Mouse (Mus musculus) embryonic facial prominence, embryonic 13.5 days (tissue): ENCODE results near the gene Tspan9. TPM values are rescaled to one million over a fixed set of nuclear protein-coding genes. Genes with fewer than 3 reads are reported as not detected.

Experiments
- ATAC-seq: fragments of 200-750 bp; cut with Nextera tagmentation; 2 replicates; pipeline ENCODE4 v1.8.0; 2017; ENCODE audit warnings: low read depth; ENCODE audit not compliant: insufficient number of reproducible peaks, insufficient read depth, low FRiP score, low TSS enrichment
- H3K27ac ChIP-seq: fragments of 300-500 bp; sonication (generic); 2 replicates; pipeline ENCODE4 v1.5.1; 2015; ENCODE audit warnings: moderate library complexity, mild to moderate bottlenecking, inconsistent platforms
- H3K27me3 ChIP-seq: fragments of 300-500 bp; sonication (generic); 2 replicates; pipeline ENCODE4 v1.6.1; 2015; ENCODE audit warnings: mild to moderate bottlenecking, inconsistent platforms
- H3K36me3 ChIP-seq: fragments of 300-500 bp; sonication (generic); 2 replicates; pipeline ENCODE4 v1.6.1; 2015; ENCODE audit warnings: mild to moderate bottlenecking, inconsistent platforms
- H3K4me1 ChIP-seq: fragments of 300-500 bp; sonication (generic); 2 replicates; pipeline ENCODE4 v1.6.1; 2015; ENCODE audit warnings: inconsistent platforms
- H3K4me2 ChIP-seq: fragments of 300-500 bp; sonication (generic); 2 replicates; pipeline ENCODE4 v1.6.1; 2015; ENCODE audit warnings: moderate library complexity, mild to moderate bottlenecking, inconsistent platforms
- H3K4me3 ChIP-seq: fragments of 300-500 bp; sonication (generic); 2 replicates; pipeline ENCODE4 v1.5.1; 2015; ENCODE audit warnings: mild to moderate bottlenecking, inconsistent platforms
- H3K9ac ChIP-seq: fragments of 300-500 bp; sonication (generic); 2 replicates; pipeline ENCODE4 v1.6.1; 2015; ENCODE audit warnings: mild to moderate bottlenecking, inconsistent platforms
- H3K9me3 ChIP-seq: fragments of 300-500 bp; sonication (generic); 2 replicates; pipeline ENCODE4 v1.6.1; 2016; ENCODE audit warnings: inconsistent platforms
- WGBS: fragments of 180-500 bp; shearing (Covaris S2); methylation state at CpG from one replicate; pipeline ENCODE4 v1.1.7; 2015; ENCODE audit warnings: mixed read lengths; 5-methylcytosine and 5-hydroxymethylcytosine counted together
- polyA plus RNA-seq: library from polyadenylated mRNA; unstranded; fragments of >200 nt; fragmentation: Nextera tagmentation; extraction: Ambion mirVana; gene quantifications from 2 replicates; pipeline ENCODE4 v1.2.1, GENCODE M21; 2015

Gene Tspan9
- polyA plus RNA-seq, 1 experiment from 2014 or later: 116 TPM

DNA sequence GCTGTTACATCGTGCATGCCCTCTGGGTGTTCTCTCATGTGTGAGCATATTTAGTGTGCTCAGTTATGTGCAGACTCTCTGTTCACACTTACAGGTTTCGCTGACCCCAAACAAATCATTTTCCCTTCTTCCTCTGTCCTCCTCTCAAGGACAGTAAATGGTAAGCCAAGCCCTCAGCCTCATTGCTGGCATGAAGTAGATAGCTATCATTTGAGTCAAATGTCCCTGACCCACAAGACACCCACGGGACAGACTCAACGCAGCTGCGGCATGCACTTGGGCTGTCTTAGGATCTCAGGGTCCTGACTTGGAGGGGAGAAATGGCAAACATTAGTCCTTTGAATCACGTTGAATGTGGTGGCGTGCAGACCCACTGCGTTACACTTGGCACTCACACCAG lies 201.0 kb downstream of the Tspan9 start:
- H3K4me3 ChIP-seq: no peak overlapping the region
- no peak for ATAC-seq
- 86% methylated on average over 8 of the region's 8 CpGs for WGBS
- no peaks in the 10 kb centered on the region for H3K4me1 ChIP-seq
- H3K9me3 ChIP-seq: no peaks in the 10 kb centered on the region
- H3K4me2 ChIP-seq: no peak overlapping the region
- no peaks in the 10 kb centered on the region for H3K27me3 ChIP-seq
- H3K27ac ChIP-seq: no peak overlapping the region
- no peak overlapping the region for H3K9ac ChIP-seq
- peaks cover 52% of the 10 kb centered on the region for H3K36me3 ChIP-seq

DNA sequence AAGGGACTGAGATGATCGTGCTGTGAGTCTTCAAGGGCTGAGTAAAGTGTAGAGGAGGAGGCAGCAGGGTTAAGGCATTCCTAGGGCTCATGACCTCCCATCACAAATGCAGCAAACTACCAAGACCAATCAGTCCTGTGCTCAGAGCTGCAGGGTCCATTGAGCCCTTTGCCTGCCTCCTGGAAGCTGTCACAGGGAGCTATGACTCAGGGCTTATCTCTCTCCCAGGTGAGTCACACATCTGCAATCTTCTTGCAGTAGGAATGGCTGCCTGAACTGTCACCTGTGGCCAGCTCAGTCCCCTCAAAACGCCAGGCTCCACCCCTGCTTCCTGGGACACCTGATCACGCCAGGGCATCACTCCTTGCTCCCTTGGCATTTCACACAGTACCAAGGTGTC lies 208.3 kb downstream of the Tspan9 start:
- no peak overlapping the region for H3K27ac ChIP-seq
- no peak overlapping the region for H3K4me3 ChIP-seq
- 80% methylated on average over 3 of the region's 3 CpGs for WGBS
- H3K9me3 ChIP-seq: no peaks in the 10 kb centered on the region
- H3K9ac ChIP-seq: no peak overlapping the region
- no peak for ATAC-seq
- no peaks in the 10 kb centered on the region for H3K27me3 ChIP-seq
- H3K36me3 ChIP-seq: peaks cover 63% of the 10 kb centered on the region
- peaks cover 20% of the 10 kb centered on the region for H3K4me1 ChIP-seq
- no peak overlapping the region for H3K4me2 ChIP-seq

DNA sequence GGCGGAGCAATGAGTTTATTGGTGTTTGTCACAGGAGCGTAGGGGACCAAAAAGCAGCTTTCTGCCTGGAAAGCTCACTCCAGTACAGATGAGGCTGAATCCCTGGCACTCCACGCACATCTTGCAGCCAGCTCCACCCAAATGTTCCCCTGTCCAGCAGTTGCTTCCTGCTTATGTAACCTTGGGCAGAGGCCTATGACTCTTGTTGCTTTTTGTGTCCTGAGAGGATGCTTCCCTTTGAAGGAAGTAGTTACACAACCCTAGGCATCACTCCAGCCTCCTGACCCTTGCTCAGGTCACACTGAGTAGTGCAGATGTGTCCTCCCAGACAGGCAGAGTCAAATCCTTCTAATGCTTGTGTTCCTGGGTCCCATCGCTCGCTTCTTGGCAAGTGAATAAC lies 209.6 kb downstream of the Tspan9 start:
- no peak overlapping the region for H3K4me3 ChIP-seq
- peaks cover 20% of the 10 kb centered on the region for H3K4me1 ChIP-seq
- H3K36me3 ChIP-seq: peaks cover 55% of the 10 kb centered on the region
- no peak for ATAC-seq
- H3K4me2 ChIP-seq: no peak overlapping the region
- no peaks in the 10 kb centered on the region for H3K27me3 ChIP-seq
- no peaks in the 10 kb centered on the region for H3K9me3 ChIP-seq
- WGBS: 81% methylated on average over 5 of the region's 5 CpGs
- no peak overlapping the region for H3K9ac ChIP-seq
- no peak overlapping the region for H3K27ac ChIP-seq

DNA sequence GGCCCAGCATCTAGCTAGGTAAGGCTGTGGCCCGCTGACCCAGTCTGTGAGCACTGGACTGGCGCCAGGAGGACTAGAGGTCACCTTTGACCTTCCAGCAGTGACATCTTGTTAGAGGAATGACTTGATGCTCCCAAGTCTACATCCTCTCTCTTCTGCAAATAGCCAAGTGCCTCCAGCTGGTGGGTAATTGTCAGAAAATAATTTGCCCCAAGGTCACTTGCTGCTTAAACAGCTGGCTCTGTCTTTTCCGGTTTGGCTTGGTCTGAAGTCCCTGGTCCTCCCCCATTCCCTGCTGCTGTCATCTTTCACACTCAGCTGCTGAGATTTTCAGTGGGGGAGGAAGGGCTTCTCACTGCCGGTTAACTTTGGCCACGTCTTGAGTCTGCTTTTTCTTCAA lies 210.7 kb downstream of the Tspan9 start:
- Histone ChIP-seq H3K4me1 (peaks cover 22% of the 10 kb centered on the region), H3K9me3 (no peaks in the 10 kb centered on the region), H3K4me2 (no peak overlapping the region), H3K36me3 (peaks cover 49% of the 10 kb centered on the region), H3K27me3 (no peaks in the 10 kb centered on the region), H3K4me3 (no peak overlapping the region), H3K9ac (no peak overlapping the region), H3K27ac (no peak overlapping the region)
- ATAC-seq: no peak
- 36% methylated on average over 5 of the region's 5 CpGs for WGBS

DNA sequence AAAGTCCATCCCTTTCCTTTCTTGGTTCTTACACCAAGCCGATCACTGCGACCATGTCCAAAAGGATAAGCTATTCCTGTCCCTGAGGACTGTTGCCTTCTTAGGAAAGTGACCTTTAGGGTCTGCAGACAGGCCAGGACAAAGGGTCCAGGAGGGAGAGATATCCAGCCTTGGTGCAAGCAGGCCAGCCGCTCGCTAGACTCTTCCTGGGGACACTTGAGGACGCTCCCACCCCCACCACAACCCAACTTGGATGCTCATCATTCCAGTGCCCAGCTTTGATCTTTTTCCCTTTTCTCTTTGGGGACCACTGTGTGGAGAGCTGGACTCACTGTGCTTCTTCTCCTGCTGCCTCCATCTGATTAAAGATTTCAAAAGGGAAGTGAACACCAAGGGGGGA lies 214.7 kb downstream of the Tspan9 start:
- Histone ChIP-seq H3K36me3 (peaks cover 54% of the 10 kb centered on the region), H3K9ac (no peak overlapping the region), H3K4me2 (no peak overlapping the region), H3K9me3 (no peaks in the 10 kb centered on the region), H3K4me3 (no peak overlapping the region), H3K4me1 (peaks cover 17% of the 10 kb centered on the region), H3K27ac (no peak overlapping the region), H3K27me3 (no peaks in the 10 kb centered on the region)
- 80% methylated on average over 5 of the region's 5 CpGs for WGBS
- ATAC-seq: no peak

DNA sequence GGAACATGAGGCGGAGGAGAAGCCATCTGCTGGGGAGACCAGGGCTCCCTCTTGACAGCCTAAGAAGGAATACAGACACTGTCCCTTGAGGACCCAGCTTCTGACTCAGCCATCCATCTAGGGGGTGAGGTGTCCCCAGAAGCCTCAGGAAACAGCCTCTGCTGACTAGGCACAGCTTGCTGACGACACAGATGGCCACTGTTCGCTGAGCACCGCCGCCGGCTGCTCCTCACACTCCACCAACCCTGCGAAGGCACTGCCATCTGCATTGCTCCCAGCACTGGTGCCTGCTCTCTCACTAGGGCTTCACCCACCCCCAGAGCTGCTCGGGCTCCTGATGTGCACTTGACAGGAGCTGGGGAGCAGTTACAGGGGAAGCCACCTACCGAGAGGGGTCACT lies 217.5 kb downstream of the Tspan9 start:
- Histone ChIP-seq H3K27me3 (no peaks in the 10 kb centered on the region; the same call in 1 of the 2 replicates), H3K9ac (0 out of 2 replicates have a peak overlapping the region, but pooled peaks have one; percentile 1), H3K4me3 (no peak overlapping the region), H3K4me2 (no peak overlapping the region), H3K36me3 (peaks cover 52% of the 10 kb centered on the region), H3K9me3 (no peaks in the 10 kb centered on the region), H3K4me1 (0 out of 2 replicates have a peak, but pooled peaks cover 3% of the 10 kb centered on the region), H3K27ac (no peak overlapping the region)
- ATAC-seq: no peak
- WGBS: 69% methylated on average over 9 of the region's 9 CpGs

DNA sequence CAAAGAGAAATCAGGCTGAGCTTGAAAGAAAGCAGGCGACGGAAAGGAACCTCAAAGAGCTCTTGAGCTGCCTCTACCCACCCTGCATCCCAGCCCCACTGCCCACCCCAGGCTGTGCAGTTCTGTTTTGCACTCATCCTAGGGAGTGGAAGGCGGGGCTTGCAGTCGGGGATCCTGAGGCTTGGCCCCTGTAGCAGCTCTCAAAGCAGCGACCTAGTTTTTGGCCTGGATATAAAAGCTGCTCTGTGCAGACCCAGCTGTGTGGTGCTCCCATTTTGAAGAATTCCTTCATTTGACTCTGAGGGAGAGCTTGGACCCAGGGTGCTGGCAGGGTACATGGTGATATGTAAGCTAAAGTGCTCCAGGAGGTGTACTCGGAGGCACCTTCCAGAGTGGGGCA lies 218.6 kb downstream of the Tspan9 start:
- no peak overlapping the region for H3K9ac ChIP-seq
- WGBS: 73% methylated on average over 6 of the region's 6 CpGs
- ATAC-seq: no peak
- H3K4me1 ChIP-seq: peaks cover 11% of the 10 kb centered on the region; the same call in 1 of the 2 replicates
- H3K27ac ChIP-seq: no peak overlapping the region
- H3K36me3 ChIP-seq: peaks cover 44% of the 10 kb centered on the region
- no peaks in the 10 kb centered on the region; the same call in 1 of the 2 replicates for H3K27me3 ChIP-seq
- no peaks in the 10 kb centered on the region for H3K9me3 ChIP-seq
- H3K4me3 ChIP-seq: no peak overlapping the region
- no peak overlapping the region for H3K4me2 ChIP-seq

DNA sequence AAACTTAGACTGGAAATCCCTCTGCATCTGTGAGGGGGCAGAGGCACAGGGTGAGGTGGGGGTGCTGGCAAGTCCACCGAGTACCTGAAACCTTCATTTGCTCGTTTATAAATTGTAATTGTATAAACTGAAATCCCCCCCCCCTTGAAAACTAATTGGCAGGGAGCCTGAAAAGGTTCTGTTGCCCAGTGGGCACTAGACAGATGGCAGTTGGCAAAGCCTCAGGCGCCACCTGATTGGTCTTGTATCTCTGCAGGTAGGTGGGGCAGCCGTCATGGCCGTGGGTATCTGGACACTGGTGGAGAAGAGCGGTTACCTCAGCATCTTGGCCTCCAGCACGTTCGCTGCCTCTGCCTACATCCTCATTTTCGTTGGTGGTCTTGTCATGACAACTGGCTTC lies 220.1 kb downstream of the Tspan9 start:
- 86% methylated on average over 9 of the region's 9 CpGs for WGBS
- peaks cover 48% of the 10 kb centered on the region for H3K36me3 ChIP-seq
- peaks cover 11% of the 10 kb centered on the region; the same call in 1 of the 2 replicates for H3K4me1 ChIP-seq
- no peak overlapping the region for H3K4me3 ChIP-seq
- H3K9ac ChIP-seq: no peak overlapping the region
- H3K27ac ChIP-seq: no peak overlapping the region
- H3K27me3 ChIP-seq: no peaks in the 10 kb centered on the region; the same call in 1 of the 2 replicates
- no peak for ATAC-seq
- no peak overlapping the region for H3K4me2 ChIP-seq
- no peaks in the 10 kb centered on the region for H3K9me3 ChIP-seq

DNA sequence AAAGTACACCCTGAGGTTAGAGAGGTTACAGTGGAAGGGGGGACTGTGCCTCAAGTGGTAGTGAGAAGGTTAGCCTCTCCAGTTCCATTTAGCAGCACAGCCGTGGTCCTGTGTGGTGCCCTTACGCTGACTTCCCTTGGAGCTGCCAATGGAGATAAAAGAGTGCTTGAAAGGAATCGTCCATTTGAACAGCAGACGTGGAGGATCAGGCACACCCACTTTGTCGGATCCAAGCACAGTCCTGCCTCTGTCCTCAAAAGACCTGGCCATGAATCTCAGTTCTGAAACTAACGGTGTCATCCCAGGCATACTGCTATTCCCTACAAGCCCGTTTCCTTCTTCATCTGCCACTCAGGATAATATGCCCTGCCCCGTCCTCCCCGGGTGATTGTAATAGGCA lies 221.4 kb downstream of the Tspan9 start:
- Histone ChIP-seq H3K4me1 (peaks cover 8% of the 10 kb centered on the region; the same call in 1 of the 2 replicates), H3K27me3 (no peaks in the 10 kb centered on the region; the same call in 1 of the 2 replicates), H3K4me2 (no peak overlapping the region), H3K27ac (no peak overlapping the region), H3K36me3 (peaks cover 46% of the 10 kb centered on the region), H3K9ac (no peak overlapping the region), H3K4me3 (no peak overlapping the region), H3K9me3 (no peaks in the 10 kb centered on the region)
- no peak for ATAC-seq
- 72% methylated on average over 9 of the region's 9 CpGs for WGBS

DNA sequence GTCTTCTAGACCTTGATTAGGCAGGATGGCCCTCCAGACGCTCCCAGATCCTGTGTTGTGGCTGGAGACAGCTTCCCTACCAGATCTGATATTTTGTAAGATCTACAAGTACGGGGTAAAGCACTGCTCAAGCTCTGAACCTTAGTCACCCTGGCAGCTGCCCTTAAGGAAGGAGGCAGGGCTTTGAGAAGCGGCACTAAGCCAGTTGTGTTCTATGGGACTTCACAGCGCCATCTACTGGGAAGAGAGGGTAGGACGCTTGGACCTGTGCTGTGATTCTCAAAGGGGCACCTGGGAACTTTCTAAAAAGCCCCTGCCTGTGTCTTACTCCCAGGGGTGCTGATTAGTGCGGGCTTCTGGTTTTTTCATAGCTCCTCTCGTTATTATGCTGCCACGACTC lies 222.7 kb downstream of the Tspan9 start:
- H3K27me3 ChIP-seq: no peaks in the 10 kb centered on the region; the same call in 1 of the 2 replicates
- H3K4me2 ChIP-seq: no peak overlapping the region
- no peak overlapping the region for H3K4me3 ChIP-seq
- WGBS: 6% methylated on average over 8 of the region's 8 CpGs
- ATAC-seq: no peak
- peaks cover 8% of the 10 kb centered on the region; the same call in 1 of the 2 replicates for H3K4me1 ChIP-seq
- H3K9me3 ChIP-seq: 0 out of 2 replicates have a peak, but pooled peaks cover 6% of the 10 kb centered on the region
- H3K27ac ChIP-seq: no peak overlapping the region
- peaks cover 46% of the 10 kb centered on the region for H3K36me3 ChIP-seq
- H3K9ac ChIP-seq: no peak overlapping the region

DNA sequence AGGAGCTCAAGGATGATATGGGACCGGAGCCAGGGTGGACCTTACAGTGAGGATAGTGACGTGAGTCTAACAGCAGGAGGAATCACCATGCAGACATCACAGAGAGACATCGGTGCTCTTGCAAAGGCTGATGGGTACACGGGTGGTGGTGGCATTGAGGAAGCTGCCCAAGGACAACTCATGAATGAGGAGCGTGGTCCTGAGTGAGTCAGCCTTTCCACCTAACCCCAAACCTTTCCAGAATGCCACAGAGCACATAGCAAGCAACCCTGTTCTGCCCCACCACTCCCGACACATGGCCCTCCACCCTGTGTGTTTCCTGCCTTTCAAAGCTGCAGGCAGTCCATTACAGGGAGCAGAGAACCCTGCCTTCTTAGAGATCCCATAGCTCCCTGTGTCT lies 223.9 kb downstream of the Tspan9 start:
- Histone ChIP-seq H3K9ac (no peak overlapping the region), H3K27me3 (no peaks in the 10 kb centered on the region; the same call in 1 of the 2 replicates), H3K9me3 (0 out of 2 replicates have a peak, but pooled peaks cover 7% of the 10 kb centered on the region), H3K36me3 (peaks cover 41% of the 10 kb centered on the region), H3K4me3 (no peak overlapping the region), H3K4me1 (peaks cover 8% of the 10 kb centered on the region; the same call in 1 of the 2 replicates), H3K4me2 (no peak overlapping the region), H3K27ac (no peak overlapping the region)
- ATAC-seq: no peak
- 78% methylated on average over 6 of the region's 6 CpGs for WGBS

DNA sequence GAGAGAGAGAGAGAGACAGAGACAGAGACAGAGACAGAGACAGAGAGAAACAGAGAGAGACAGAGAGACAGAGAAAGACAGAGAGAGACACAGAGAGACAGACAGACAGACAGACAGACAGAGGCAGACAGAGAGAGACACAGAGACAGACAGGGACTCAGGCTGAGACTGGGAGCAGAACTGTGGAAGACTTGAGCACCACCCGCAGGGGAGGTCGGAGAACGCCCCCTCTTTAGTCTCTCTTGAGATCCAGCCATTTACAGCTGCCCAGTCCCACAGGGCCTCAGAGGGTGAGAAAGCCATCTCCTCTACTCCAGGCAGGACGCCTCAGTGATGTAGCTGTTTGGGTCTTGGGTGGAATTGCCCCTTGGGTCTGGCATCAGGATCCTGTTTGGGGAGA lies 225.7 kb downstream of the Tspan9 start:
- Histone ChIP-seq H3K9ac (no peak overlapping the region), H3K4me3 (no peak overlapping the region), H3K27ac (no peak overlapping the region), H3K27me3 (no peaks in the 10 kb centered on the region; the same call in 1 of the 2 replicates), H3K4me1 (peaks cover 8% of the 10 kb centered on the region; the same call in 1 of the 2 replicates), H3K9me3 (0 out of 2 replicates have a peak, but pooled peaks cover 7% of the 10 kb centered on the region), H3K36me3 (peaks cover 46% of the 10 kb centered on the region), H3K4me2 (no peak overlapping the region)
- 72% methylated on average over 4 of the region's 4 CpGs for WGBS
- ATAC-seq: no peak
